Mouse (Mus musculus): ENCODE data around the gene Otc. TPM values are rescaled to one million over a fixed set of nuclear protein-coding genes. Genes with fewer than 3 reads are reported as not detected.

Gene Otc
- not detected in 2 replicates for polyA plus RNA-seq (2016; fragmentation: Nextera tagmentation; extraction: Ambion mirVana)

DNA sequence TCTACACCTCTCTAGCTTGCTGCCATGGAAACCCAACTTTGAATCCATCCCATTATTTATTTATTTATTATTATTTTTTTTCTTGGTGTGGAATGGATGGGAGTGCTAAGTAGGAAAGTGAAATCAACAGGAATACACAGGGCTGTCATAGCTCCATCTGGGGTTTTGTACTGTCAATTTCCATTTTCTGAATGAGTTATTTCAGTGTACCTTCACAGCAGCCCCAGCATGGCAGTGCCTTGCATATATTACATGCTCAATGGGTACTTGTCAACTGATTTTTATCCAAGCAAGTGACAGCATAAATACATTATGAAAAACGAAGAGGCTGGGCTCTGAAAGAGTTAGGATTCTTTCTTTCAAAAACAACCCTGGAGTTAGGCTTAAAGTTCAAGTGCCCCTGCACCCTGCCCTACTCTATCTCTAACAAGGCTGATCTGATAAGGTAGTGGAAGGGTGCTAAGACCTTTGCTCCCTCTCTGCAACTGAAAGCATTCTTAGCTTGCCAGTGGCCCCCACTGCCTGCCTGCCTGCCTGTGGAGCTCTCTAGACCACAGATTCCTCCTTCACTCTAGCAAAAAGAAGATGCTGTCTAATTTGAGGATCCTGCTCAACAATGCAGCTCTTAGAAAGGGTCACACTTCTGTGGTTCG lies at the start of gene Otc:
TSS of gene Otc (plus strand) at position 454 of the 653 bp plus-strand sequence.
- no peaks in the 10 kb centered on the region for H3K36me3 ChIP-seq
- no peaks in the 10 kb centered on the region for H3K27me3 ChIP-seq
- no peak within 1 kb of the TSS for H3K9ac ChIP-seq (replicated peaks)
- H3K9me3 ChIP-seq = no peaks in the 10 kb centered on the region
- WGBS = 42% methylated on average over 2 of the region's 2 CpGs
- H3K4me3 ChIP-seq = no peak within 1 kb of the TSS
- H3K4me1 ChIP-seq = no peaks in the 10 kb centered on the region
- no peak within 1 kb of the TSS for H3K27ac ChIP-seq (replicated peaks)
- H3K4me2 ChIP-seq (replicated peaks) = no peak within 1 kb of the TSS
- no peak for ATAC-seq (ENCODE audit: low FRiP score, low read depth)

DNA sequence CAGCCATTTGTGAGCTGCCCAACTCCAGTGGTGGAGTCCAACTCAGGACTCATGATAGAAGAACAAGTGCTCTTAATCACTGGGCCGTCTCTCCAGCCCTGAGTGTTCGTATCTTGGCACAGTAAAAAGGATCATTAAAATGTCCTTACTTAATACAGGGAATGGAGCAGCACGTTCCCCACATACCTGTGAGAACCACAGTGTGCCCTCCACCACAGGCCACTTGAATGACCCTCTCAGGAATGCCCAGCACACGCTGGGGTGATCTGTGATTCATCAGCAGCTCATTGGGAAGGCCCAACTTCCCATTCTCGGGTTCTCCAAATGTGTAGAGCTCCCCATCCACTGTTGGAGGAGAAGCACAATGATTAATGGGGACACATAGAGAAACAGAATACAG lies 46.2 kb upstream of the Otc start:
- H3K9ac ChIP-seq (replicated peaks) = no peak overlapping the region
- no peaks in the 10 kb centered on the region for H3K27me3 ChIP-seq
- no peak overlapping the region for H3K4me3 ChIP-seq
- H3K27ac ChIP-seq (replicated peaks) = no peak overlapping the region
- no peaks in the 10 kb centered on the region for H3K4me1 ChIP-seq
- no peak for ATAC-seq (ENCODE audit: low FRiP score, low read depth)
- H3K36me3 ChIP-seq = no peaks in the 10 kb centered on the region; the same call in 1 of the 2 replicates
- 82% methylated on average over 5 of the region's 5 CpGs for WGBS
- no peak overlapping the region for H3K4me2 ChIP-seq (replicated peaks)
- no peaks in the 10 kb centered on the region for H3K9me3 ChIP-seq

DNA sequence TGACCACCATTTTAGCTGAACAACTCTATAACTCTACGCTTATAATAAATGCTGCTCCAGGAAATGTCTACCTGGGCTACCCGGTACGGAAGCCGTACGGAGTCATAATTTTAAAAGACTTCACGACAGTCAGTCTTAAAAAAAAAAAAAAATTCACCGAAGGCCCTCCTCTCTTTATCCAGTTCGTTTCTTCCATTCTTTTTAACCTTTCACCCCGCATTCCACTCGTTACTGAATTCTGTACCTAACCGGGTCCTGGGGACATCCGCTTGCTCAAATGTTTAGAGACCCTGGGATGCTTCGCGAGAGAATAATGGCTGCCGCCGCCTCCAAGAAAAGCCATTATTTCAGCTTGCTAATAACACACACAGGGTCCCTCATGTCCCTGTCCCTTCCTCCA lies 36.1 kb upstream of the Otc start:
- H3K4me2 ChIP-seq (replicated peaks) = peak overlapping the region; percentile 52
- no peaks in the 10 kb centered on the region for H3K27me3 ChIP-seq
- 25% methylated on average over 16 of the region's 16 CpGs for WGBS
- peak overlapping the region; percentile 43; the same call in 1 of the 2 replicates for H3K9ac ChIP-seq (replicated peaks)
- H3K4me1 ChIP-seq = no peaks in the 10 kb centered on the region
- H3K9me3 ChIP-seq = no peaks in the 10 kb centered on the region
- peak overlapping the region; percentile 53 for H3K4me3 ChIP-seq
- peak overlapping the region; percentile 73 for H3K27ac ChIP-seq (replicated peaks)
- no peak; the same call in 1 of the 2 replicates for ATAC-seq (ENCODE audit: low FRiP score, low read depth)
- no peaks in the 10 kb centered on the region for H3K36me3 ChIP-seq

DNA sequence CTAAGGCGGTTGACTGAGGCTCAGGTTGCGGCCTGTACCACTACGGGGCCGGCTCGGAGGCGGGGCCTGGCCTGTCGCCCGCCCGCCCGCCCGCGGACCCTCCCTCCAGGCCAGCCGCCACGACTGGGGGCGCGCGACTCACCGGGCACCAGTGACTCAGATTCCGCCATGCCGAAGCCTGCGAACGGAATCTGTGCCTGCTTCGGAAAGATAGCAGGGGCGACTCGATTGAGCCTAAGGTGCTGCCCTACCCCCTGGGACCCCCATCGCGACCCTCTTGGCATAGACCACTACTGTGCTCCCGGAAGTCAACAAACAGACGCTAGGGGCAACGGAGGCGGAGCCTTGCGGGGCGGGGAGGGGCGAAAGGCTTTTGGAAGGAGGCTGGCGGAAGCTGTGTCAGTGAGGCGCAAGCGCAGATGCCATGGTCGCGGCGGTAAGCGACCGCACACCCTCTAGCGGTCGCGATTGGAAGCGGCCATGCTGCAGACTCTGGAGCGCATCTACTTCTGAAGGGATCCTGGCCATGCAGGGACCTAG lies 35.6 kb upstream of the Otc start, which contains the start of gene Rpgr:
TSS of gene Rpgr (minus strand) at position 511 of the 540 bp plus-strand sequence.
- Histone ChIP-seq H3K36me3 (no peaks in the 10 kb centered on the region), H3K27ac (replicated peaks) (peak within 1 kb of the TSS; percentile 73), H3K9me3 (no peaks in the 10 kb centered on the region), H3K4me3 (peak within 1 kb of the TSS; percentile 53), H3K4me2 (replicated peaks) (peak within 1 kb of the TSS; percentile 52), H3K4me1 (no peaks in the 10 kb centered on the region), H3K9ac (replicated peaks) (peak within 1 kb of the TSS; percentile 43; the same call in 1 of the 2 replicates), H3K27me3 (no peaks in the 10 kb centered on the region)
- 26% methylated on average over 47 of the region's 47 CpGs for WGBS
- peak; percentile 98 for ATAC-seq (ENCODE audit: low FRiP score, low read depth)

DNA sequence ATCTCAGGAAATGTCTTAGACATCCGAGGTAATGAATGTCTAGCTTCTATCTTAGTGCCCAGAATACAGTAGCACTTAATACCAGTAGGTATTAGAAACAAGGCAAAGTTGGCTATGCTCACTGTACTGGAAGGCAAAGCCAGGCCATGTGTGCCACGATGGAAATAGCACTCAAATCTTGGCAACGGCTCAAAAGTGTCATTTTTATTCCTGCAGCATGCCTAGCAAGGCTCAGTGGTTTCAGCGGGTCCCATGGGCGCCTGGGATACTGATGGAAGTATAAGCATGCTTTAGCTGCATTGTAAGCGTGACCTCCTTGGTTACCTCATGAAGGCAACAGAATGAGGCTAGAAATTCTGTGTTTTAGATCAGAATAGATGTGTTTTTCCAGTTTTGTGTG lies 32.8 kb upstream of the Otc start:
- Histone ChIP-seq H3K27ac (replicated peaks) (no peak overlapping the region), H3K9me3 (no peaks in the 10 kb centered on the region), H3K27me3 (no peaks in the 10 kb centered on the region), H3K36me3 (no peaks in the 10 kb centered on the region), H3K9ac (replicated peaks) (no peak overlapping the region), H3K4me1 (no peaks in the 10 kb centered on the region), H3K4me3 (no peak overlapping the region), H3K4me2 (replicated peaks) (no peak overlapping the region)
- ATAC-seq (ENCODE audit: low FRiP score, low read depth) = no peak
- WGBS = 73% methylated on average over 6 of the region's 6 CpGs

DNA sequence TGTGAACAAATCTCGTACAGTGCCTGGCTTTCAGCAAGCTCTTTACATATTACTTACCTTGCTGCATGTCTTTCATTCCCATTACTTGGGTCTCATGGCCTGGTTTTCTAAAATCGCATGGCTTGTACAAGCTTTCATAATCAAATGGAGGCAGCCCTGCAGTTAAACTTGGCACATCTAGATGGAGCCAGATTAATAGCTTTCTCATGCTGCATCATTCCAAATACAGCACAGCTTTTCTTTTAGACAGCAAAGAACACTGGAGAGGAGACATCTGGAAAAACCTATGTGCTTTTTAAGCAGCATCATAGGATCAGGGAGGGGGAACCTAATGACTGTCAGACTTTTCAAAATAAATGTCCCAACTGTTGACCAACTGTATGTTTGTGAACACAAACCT lies 19.1 kb upstream of the Otc start:
- Histone ChIP-seq H3K4me3 (no peak overlapping the region), H3K4me2 (replicated peaks) (no peak overlapping the region), H3K9ac (replicated peaks) (no peak overlapping the region), H3K27ac (replicated peaks) (no peak overlapping the region), H3K27me3 (no peaks in the 10 kb centered on the region), H3K9me3 (no peaks in the 10 kb centered on the region), H3K4me1 (no peaks in the 10 kb centered on the region), H3K36me3 (no peaks in the 10 kb centered on the region)
- WGBS = 73% methylated on average over 2 of the region's 2 CpGs
- no peak for ATAC-seq (ENCODE audit: low FRiP score, low read depth)

DNA sequence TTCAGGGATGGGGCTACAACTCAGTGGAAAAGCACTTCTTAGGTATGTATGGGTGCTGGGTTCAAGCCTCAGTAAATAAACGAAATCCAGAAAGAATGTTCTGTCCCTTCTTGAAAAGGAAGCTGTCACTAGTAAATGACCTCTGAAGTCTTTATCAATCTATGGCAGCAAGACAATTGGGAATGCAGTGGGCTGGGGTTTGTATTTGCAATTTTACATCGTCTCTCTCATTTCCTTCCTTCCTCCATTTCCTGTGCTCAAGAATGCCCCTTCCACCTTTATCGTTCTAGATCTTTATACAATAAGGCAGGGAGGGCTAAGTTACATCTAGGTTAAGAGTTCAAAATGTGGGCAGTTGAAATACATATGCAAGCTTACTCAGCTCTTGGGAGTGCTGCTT lies 17.5 kb upstream of the Otc start:
- Histone ChIP-seq H3K27me3 (no peaks in the 10 kb centered on the region), H3K4me3 (no peak overlapping the region), H3K4me2 (replicated peaks) (no peak overlapping the region), H3K27ac (replicated peaks) (no peak overlapping the region), H3K36me3 (no peaks in the 10 kb centered on the region), H3K4me1 (no peaks in the 10 kb centered on the region), H3K9ac (replicated peaks) (no peak overlapping the region), H3K9me3 (no peaks in the 10 kb centered on the region)
- WGBS = 80% methylated on average over 3 of the region's 3 CpGs
- ATAC-seq (ENCODE audit: low FRiP score, low read depth) = no peak

DNA sequence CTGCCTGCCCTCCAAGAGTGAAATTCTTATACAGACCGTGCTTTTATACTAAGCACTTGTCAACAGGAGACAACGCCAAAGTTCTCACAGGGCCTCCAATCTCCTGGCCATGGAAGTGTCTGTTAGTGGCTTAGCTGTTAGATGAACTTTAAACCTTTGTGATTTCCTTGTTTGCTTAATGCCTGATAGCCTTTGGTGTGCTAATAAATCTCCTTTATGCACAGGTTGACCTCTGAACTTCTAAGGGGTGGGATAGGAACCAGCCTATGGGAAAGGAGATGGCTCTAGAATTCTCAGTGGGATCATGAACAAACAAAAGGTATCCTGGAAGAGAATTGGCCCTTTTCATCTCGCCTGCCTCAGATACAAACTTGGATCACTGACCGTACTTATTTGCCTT lies 12.6 kb upstream of the Otc start:
- Histone ChIP-seq H3K27ac (replicated peaks) (no peak overlapping the region), H3K9me3 (no peaks in the 10 kb centered on the region), H3K4me3 (no peak overlapping the region), H3K4me2 (replicated peaks) (no peak overlapping the region), H3K27me3 (no peaks in the 10 kb centered on the region), H3K4me1 (no peaks in the 10 kb centered on the region), H3K36me3 (no peaks in the 10 kb centered on the region), H3K9ac (replicated peaks) (no peak overlapping the region)
- 40% methylated on average over 4 of the region's 4 CpGs for WGBS
- no peak for ATAC-seq (ENCODE audit: low FRiP score, low read depth)

DNA sequence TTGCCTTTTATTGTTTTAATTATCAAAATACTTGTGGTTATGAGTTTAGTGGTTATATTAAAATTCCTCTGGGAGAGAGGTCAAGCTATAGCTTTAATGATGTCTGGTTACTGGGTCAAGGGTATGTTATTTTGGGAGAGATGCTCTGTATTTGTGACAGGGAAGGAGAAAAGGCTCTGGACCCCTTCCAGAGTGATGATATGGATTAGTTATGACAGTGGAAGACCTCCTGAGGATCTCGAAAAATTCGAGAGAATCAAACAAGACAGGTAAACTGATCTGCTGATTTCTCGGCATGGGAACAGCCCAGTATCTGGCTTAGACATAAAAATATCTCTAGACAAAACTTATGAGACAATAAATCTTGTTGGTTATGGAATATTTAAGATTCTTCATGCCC lies 8.2 kb upstream of the Otc start:
- no peak overlapping the region for H3K27ac ChIP-seq (replicated peaks)
- no peak overlapping the region for H3K4me3 ChIP-seq
- 77% methylated on average over 3 of the region's 3 CpGs for WGBS
- ATAC-seq (ENCODE audit: low FRiP score, low read depth) = no peak
- no peaks in the 10 kb centered on the region for H3K4me1 ChIP-seq
- H3K9me3 ChIP-seq = no peaks in the 10 kb centered on the region
- H3K4me2 ChIP-seq (replicated peaks) = no peak overlapping the region
- no peaks in the 10 kb centered on the region for H3K36me3 ChIP-seq
- H3K9ac ChIP-seq (replicated peaks) = no peak overlapping the region
- H3K27me3 ChIP-seq = no peaks in the 10 kb centered on the region

DNA sequence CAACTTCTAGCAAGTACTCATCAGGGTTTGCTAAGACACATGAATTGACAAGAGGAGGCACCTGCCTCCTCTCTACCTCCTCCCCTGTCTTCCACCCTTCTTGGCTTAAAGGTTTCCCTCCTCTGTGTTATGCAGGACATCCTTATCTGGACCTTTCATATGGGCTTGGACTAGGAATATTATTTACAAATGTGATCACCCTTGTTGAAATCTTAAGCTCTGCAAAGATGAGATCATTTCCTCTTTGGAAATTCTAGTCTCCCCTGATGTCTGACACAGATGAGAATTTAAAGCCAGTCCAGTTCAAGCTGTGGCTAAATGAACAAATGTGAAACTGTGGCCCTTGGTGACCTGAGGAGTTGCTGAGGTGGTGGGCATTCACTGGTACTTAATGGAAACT lies 748 bp upstream of the Otc start:
- Histone ChIP-seq H3K9ac (replicated peaks) (no peak overlapping the region), H3K36me3 (no peaks in the 10 kb centered on the region), H3K9me3 (no peaks in the 10 kb centered on the region), H3K4me3 (no peak overlapping the region), H3K27ac (replicated peaks) (no peak overlapping the region), H3K4me1 (no peaks in the 10 kb centered on the region), H3K4me2 (replicated peaks) (no peak overlapping the region), H3K27me3 (no peaks in the 10 kb centered on the region)
- ATAC-seq (ENCODE audit: low FRiP score, low read depth) = no peak

DNA sequence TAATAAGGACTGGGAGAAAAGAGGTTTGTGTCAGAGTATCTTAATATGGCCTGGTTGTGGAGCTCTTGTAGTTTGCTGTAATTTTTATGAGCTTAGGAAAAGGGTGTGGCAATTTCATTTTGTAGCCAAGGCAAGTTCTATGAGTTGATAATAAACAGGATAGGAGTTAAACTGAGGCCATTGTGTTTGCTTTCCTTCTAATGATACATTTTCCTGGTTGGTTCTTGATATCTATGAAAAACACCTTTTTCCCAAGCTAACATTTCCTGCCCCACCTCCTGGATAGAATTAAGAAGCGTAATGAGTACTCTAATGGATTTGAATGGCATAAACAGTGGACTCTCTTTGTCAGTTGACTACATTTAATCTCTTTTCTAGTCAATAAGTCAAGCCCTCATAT lies 5.7 kb downstream of the Otc start:
- Histone ChIP-seq H3K27me3 (no peaks in the 10 kb centered on the region), H3K4me3 (no peak overlapping the region), H3K9me3 (no peaks in the 10 kb centered on the region), H3K9ac (replicated peaks) (no peak overlapping the region), H3K27ac (replicated peaks) (no peak overlapping the region), H3K4me2 (replicated peaks) (no peak overlapping the region), H3K4me1 (no peaks in the 10 kb centered on the region), H3K36me3 (no peaks in the 10 kb centered on the region)
- ATAC-seq (ENCODE audit: low FRiP score, low read depth) = no peak
- 80% methylated on average over 1 of the region's 1 CpGs for WGBS

DNA sequence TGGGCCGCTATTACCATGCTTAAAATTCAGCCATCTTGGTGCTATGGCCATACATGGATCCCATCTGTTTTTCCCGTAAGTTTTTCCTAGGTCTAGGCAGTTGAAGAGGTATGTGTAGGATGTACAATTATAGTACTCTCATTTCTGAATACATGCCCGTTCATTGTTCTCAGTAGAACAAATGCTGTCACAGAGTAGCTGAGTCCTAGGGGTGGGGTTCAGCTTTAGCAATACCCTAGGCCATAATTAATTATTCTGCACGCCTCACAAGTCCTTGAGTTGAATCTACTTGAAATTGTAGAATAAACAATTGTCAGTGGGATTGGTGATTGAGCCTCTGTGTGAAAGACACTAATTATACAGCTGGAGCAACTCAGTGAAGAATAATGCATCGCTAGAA lies 6.2 kb downstream of the Otc start:
- Histone ChIP-seq H3K4me1 (no peaks in the 10 kb centered on the region), H3K9ac (replicated peaks) (no peak overlapping the region), H3K27me3 (no peaks in the 10 kb centered on the region), H3K4me2 (replicated peaks) (no peak overlapping the region), H3K27ac (replicated peaks) (no peak overlapping the region), H3K36me3 (no peaks in the 10 kb centered on the region), H3K4me3 (no peak overlapping the region), H3K9me3 (no peaks in the 10 kb centered on the region)
- ATAC-seq (ENCODE audit: low FRiP score, low read depth) = no peak
- WGBS = 78% methylated on average over 5 of the region's 5 CpGs

DNA sequence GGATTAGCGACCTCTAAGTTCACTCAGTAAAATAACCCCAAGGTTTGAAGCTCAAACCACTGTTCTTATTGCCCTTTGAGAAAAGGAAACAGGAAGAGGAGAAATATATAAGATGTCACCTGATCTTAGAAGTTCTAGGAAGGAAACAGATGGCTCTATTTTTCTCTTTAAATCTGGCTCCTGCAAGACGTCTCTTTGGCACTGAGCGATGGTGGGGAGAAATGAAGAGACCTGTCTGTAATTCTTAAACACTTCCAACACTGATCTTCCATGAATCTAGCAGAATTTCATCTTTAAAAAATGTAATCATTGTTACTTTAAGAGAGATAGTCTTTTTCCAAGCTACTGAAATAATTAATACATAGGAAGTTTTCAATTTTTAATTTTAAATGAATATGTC lies 16.2 kb downstream of the Otc start:
- no peaks in the 10 kb centered on the region for H3K9me3 ChIP-seq
- no peaks in the 10 kb centered on the region for H3K36me3 ChIP-seq
- H3K27me3 ChIP-seq = no peaks in the 10 kb centered on the region
- H3K27ac ChIP-seq (replicated peaks) = no peak overlapping the region
- H3K4me2 ChIP-seq (replicated peaks) = no peak overlapping the region
- H3K4me3 ChIP-seq = no peak overlapping the region
- 71% methylated on average over 3 of the region's 3 CpGs for WGBS
- no peaks in the 10 kb centered on the region for H3K4me1 ChIP-seq
- ATAC-seq (ENCODE audit: low FRiP score, low read depth) = no peak
- H3K9ac ChIP-seq (replicated peaks) = no peak overlapping the region

Measured in midbrain, embryonic 12.5 days (tissue).